Mouse (Mus musculus) MEL (cell line): ENCODE data around the gene S100a5.

Experiments
- CTCF ChIP-seq, 3 experiments: IDR thresholded peaks in 2 of 3; conservative IDR thresholded peaks in 1 of 3; 2 replicates each; pipeline ENCODE4 v1.5.1; 2011 to 2012; ENCODE audit warnings: low read length in 3 of 3, low read depth in 2 of 3, mild to moderate bottlenecking in 2 of 3, improper control_type of control experiment in 1 of 3, inconsistent platforms in 1 of 3, mixed read lengths in 1 of 3, moderate library complexity in 1 of 3; ENCODE audit not compliant: control insufficient read depth in 1 of 3, insufficient read depth in 1 of 3, poor library complexity in 1 of 3, severe bottlenecking in 1 of 3
- GATA1 ChIP-seq: IDR thresholded peaks from 2 replicates; pipeline ENCODE4 v1.6.1; 2011; ENCODE audit warnings: low read depth, low read length, improper control_type of control experiment
- MYC ChIP-seq: IDR thresholded peaks from 2 replicates; pipeline ENCODE4 v1.6.1; 2011; ENCODE audit warnings: low read depth, mild to moderate bottlenecking, low read length, improper control_type of control experiment, moderate library complexity

GRCm38 (mm10) chr3:90579433-90579832 is 28.9 kb upstream of the S100a5 start:
- TF ChIP-seq GATA1 (no peak), CTCF (IDR thresholded peaks at IDR 0.05 in 2 of 3, conservative IDR thresholded peaks at IDR 0.05 in 1 of 3; ENCODE audit: control insufficient read depth in 1 of 3, insufficient read depth in 1 of 3, low read depth in 2 of 3, low read length in 3 of 3, poor library complexity in 1 of 3, severe bottlenecking in 1 of 3) (no peak), MYC (no peak)
